Mouse (Mus musculus): ENCODE data around the gene Efcab14.

The Efcab14 gene

DNA sequence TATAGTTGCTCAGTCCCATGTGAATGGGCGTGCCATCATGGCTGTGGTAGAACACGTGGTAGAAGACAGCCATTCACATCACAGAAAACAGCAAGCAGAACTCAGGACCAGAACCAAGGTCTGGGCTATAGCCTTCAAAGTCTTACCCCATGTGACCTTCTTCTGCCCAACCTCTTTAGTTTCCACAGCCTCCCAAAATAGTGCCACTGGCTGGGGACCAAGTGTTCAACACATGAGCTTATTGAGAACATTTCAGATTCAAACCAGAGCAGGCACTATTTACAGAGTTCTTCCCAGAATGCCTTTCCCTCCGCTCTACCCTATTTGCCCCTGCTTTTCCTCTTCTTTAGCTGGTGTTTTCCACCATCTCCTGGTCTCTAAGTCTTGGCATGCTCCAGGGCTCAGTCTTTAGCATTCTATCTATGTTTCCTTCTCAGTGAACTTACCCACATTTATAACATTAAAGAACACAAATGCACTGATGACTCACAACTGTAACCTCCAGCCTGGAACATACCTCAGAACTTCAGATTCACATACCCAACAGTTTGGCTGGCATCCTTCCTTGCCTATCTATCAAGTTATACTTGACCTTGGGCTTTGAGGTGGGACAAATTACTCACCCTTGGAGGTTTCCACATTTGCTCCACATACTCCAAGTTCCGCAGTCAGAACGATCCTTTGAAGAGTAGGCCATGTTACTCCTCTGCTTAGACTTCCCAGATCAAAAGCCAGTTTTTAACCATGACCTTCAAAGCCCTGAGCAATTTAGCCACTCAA, 44.7 kb downstream of the Efcab14 start:
- TF ChIP-seq CTCF (conservative IDR thresholded peaks at IDR 0.05; ENCODE audit: low read length), result no peak
- no peak for TF ChIP-seq NANOG (IDR thresholded peaks at IDR 0.05; ENCODE audit: borderline replicate concordance, low read length)
- TF ChIP-seq POU5F1 (IDR thresholded peaks at IDR 0.05; ENCODE audit: borderline replicate concordance, low read length), result no peak
- Histone ChIP-seq H3K9me3 (ENCODE audit: low read length) (no peaks in the 10 kb centered on the region), H3K4me3 (replicated peaks; ENCODE audit: low read length) (no peak overlapping the region), H3K27me3 (ENCODE audit: insufficient read depth, low read length) (peaks cover 7% of the 10 kb centered on the region; the same call in 1 of the 2 replicates), H3K36me3 (ENCODE audit: insufficient read depth, low read length) (peaks cover 16% of the 10 kb centered on the region), H3K4me1 (replicated peaks; ENCODE audit: low read depth, low read length) (peaks cover 42% of the 10 kb centered on the region)

DNA sequence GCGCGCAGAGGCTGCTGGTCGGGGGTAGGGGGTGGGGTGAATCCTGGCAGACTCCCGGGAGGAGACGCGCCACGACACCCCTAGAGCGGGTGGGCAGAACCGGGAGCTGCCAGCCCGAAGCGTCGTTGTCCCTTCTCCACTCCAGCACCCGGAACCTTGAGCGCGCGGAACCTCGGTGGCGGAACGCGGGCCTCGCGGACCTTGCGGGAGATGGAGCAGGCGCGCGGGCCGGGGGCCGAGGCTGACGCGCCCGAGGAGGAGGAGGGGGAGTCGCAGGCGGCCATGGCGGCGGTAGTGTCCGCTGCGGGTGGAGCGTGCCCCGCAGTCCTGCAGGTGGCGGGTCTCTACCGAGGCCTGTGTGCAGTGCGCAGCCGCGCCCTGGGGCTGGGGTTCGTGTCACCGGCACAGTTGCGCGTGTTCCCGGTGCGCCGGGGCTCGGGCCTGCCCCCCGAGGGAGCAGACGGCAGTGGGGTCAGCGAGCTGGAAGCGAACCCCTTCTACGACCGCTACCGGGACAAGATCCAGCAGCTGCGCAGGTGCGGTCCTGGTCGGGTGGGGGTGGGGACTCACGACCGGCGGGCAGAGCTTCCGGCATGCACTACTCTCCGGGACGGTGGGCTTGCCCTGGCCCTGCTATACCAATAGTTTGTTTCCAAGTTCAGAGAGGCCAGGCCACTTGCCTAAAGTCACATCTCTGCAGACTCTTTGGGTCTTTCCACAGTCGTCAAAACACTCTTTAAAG, 47.4 kb downstream of the Efcab14 start, which contains the start of gene Atpaf1:
TSS of gene Atpaf1 (plus strand) at position 44 of the 742 bp plus-strand sequence.
- Histone ChIP-seq H3K36me3 (ENCODE audit: insufficient read depth, low read length) (peaks cover 36% of the 10 kb centered on the region), H3K9me3 (ENCODE audit: low read length) (no peaks in the 10 kb centered on the region), H3K4me1 (replicated peaks; ENCODE audit: low read depth, low read length) (peaks cover 28% of the 10 kb centered on the region), H3K4me3 (replicated peaks; ENCODE audit: low read length) (peak within 1 kb of the TSS; percentile 88), H3K27me3 (ENCODE audit: insufficient read depth, low read length) (peaks cover 7% of the 10 kb centered on the region; the same call in 1 of the 2 replicates)
- TF ChIP-seq CTCF (conservative IDR thresholded peaks at IDR 0.05; ENCODE audit: low read length) (no peak), NANOG (IDR thresholded peaks at IDR 0.05; ENCODE audit: borderline replicate concordance, low read length) (no peak), POU5F1 (IDR thresholded peaks at IDR 0.05; ENCODE audit: borderline replicate concordance, low read length) (no peak)

- peaks cover 7% of the 10 kb centered on the region; the same call in 1 of the 2 replicates for H3K27me3 ChIP-seq (ENCODE audit: insufficient read depth, low read length)
- H3K36me3 ChIP-seq (ENCODE audit: insufficient read depth, low read length), result peaks cover 42% of the 10 kb centered on the region
- peaks cover 26% of the 10 kb centered on the region for H3K4me1 ChIP-seq (replicated peaks; ENCODE audit: low read depth, low read length)
- no peak for TF ChIP-seq CTCF (conservative IDR thresholded peaks at IDR 0.05; ENCODE audit: low read length)
- no peak for TF ChIP-seq POU5F1 (IDR thresholded peaks at IDR 0.05; ENCODE audit: borderline replicate concordance, low read length)
- H3K9me3 ChIP-seq (ENCODE audit: low read length), result no peaks in the 10 kb centered on the region
- peak overlapping the region; percentile 88 for H3K4me3 ChIP-seq (replicated peaks; ENCODE audit: low read length)
These were observed 48.0 kb downstream of the Efcab14 start for GRCm38 (mm10) chr4:115785511-115786034.

DNA sequence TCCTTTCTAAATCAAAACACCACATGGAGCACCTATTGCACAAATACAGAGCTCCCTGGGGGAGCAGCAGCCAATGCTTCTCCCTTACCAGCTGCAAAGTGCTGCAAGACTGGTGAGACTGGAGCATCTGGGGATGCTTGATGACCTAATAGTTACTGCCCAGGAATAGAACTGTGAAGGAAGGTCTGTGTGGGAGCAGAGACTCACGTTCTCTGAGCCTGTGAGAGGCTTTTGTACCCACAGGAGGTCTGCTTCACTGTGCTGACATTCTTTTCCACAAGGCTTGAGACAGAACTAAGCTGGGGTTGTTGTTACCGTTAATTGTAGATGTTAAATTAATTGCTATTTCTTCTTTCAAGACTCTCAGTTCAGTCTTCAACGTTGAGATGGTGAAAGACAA, 53.3 kb downstream of the Efcab14 start:
- Histone ChIP-seq H3K4me3 (replicated peaks; ENCODE audit: low read length) (no peak overlapping the region), H3K9me3 (ENCODE audit: low read length) (no peaks in the 10 kb centered on the region), H3K4me1 (replicated peaks; ENCODE audit: low read depth, low read length) (peaks cover 4% of the 10 kb centered on the region), H3K27me3 (ENCODE audit: insufficient read depth, low read length) (no peaks in the 10 kb centered on the region), H3K36me3 (ENCODE audit: insufficient read depth, low read length) (peaks cover 87% of the 10 kb centered on the region)
- TF ChIP-seq NANOG (IDR thresholded peaks at IDR 0.05; ENCODE audit: borderline replicate concordance, low read length), result no peak
- no peak for TF ChIP-seq POU5F1 (IDR thresholded peaks at IDR 0.05; ENCODE audit: borderline replicate concordance, low read length)
- TF ChIP-seq CTCF (conservative IDR thresholded peaks at IDR 0.05; ENCODE audit: low read length), result no peak

GRCm38 (mm10) chr4:115795360-115795759, 57.8 kb downstream of the Efcab14 start:
- no peaks in the 10 kb centered on the region for H3K9me3 ChIP-seq (ENCODE audit: low read length)
- TF ChIP-seq NANOG (IDR thresholded peaks at IDR 0.05; ENCODE audit: borderline replicate concordance, low read length) (no peak), POU5F1 (IDR thresholded peaks at IDR 0.05; ENCODE audit: borderline replicate concordance, low read length) (no peak), CTCF (conservative IDR thresholded peaks at IDR 0.05; ENCODE audit: low read length) (no peak)
- no peak overlapping the region for H3K4me3 ChIP-seq (replicated peaks; ENCODE audit: low read length)
- H3K36me3 ChIP-seq (ENCODE audit: insufficient read depth, low read length), result peaks cover 90% of the 10 kb centered on the region
- H3K27me3 ChIP-seq (ENCODE audit: insufficient read depth, low read length), result no peaks in the 10 kb centered on the region
- H3K4me1 ChIP-seq (replicated peaks; ENCODE audit: low read depth, low read length), result no peaks in the 10 kb centered on the region

DNA sequence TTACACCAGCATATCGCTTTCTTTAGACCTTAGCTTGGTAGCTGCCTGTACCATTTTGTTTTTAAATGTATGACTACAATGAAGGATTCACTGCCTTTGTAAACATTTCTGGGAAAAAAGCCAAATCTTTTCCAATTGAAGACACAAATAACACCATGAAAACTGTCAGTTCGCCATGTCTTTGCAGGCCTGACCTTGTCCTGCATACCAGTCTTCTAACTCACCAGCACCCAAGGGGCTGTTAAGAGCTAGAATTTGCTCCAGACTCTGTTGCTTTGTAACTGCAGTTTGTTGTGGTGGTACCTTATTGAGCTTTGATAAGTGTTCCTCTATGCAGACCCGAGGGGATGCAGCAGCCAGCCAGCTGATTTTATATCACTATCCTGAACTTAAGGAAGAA, 62.4 kb downstream of the Efcab14 start:
- H3K9me3 ChIP-seq (ENCODE audit: low read length), result no peaks in the 10 kb centered on the region
- no peak overlapping the region for H3K4me3 ChIP-seq (replicated peaks; ENCODE audit: low read length)
- no peaks in the 10 kb centered on the region for H3K27me3 ChIP-seq (ENCODE audit: insufficient read depth, low read length)
- no peak for TF ChIP-seq CTCF (conservative IDR thresholded peaks at IDR 0.05; ENCODE audit: low read length)
- no peak for TF ChIP-seq NANOG (IDR thresholded peaks at IDR 0.05; ENCODE audit: borderline replicate concordance, low read length)
- TF ChIP-seq POU5F1 (IDR thresholded peaks at IDR 0.05; ENCODE audit: borderline replicate concordance, low read length), result no peak
- H3K4me1 ChIP-seq (replicated peaks; ENCODE audit: low read depth, low read length), result no peaks in the 10 kb centered on the region
- H3K36me3 ChIP-seq (ENCODE audit: insufficient read depth, low read length), result peaks cover 77% of the 10 kb centered on the region

- no peaks in the 10 kb centered on the region for H3K27me3 ChIP-seq (ENCODE audit: insufficient read depth, low read length)
- no peak overlapping the region for H3K4me3 ChIP-seq (replicated peaks; ENCODE audit: low read length)
- no peaks in the 10 kb centered on the region for H3K9me3 ChIP-seq (ENCODE audit: low read length)
- H3K4me1 ChIP-seq (replicated peaks; ENCODE audit: low read depth, low read length), result peaks cover 28% of the 10 kb centered on the region
- H3K36me3 ChIP-seq (ENCODE audit: insufficient read depth, low read length), result peaks cover 50% of the 10 kb centered on the region
- no peak for TF ChIP-seq CTCF (conservative IDR thresholded peaks at IDR 0.05; ENCODE audit: low read length)
- TF ChIP-seq NANOG (IDR thresholded peaks at IDR 0.05; ENCODE audit: borderline replicate concordance, low read length), result no peak
- no peak for TF ChIP-seq POU5F1 (IDR thresholded peaks at IDR 0.05; ENCODE audit: borderline replicate concordance, low read length)
These were observed 74.8 kb downstream of the Efcab14 start for GRCm38 (mm10) chr4:115812326-115812725.

- Histone ChIP-seq H3K4me3 (replicated peaks; ENCODE audit: low read length) (no peak overlapping the region), H3K9me3 (ENCODE audit: low read length) (no peaks in the 10 kb centered on the region), H3K27me3 (ENCODE audit: insufficient read depth, low read length) (no peaks in the 10 kb centered on the region), H3K36me3 (ENCODE audit: insufficient read depth, low read length) (peaks cover 52% of the 10 kb centered on the region), H3K4me1 (replicated peaks; ENCODE audit: low read depth, low read length) (peaks cover 39% of the 10 kb centered on the region)
- no peak for TF ChIP-seq POU5F1 (IDR thresholded peaks at IDR 0.05; ENCODE audit: borderline replicate concordance, low read length)
- no peak for TF ChIP-seq NANOG (IDR thresholded peaks at IDR 0.05; ENCODE audit: borderline replicate concordance, low read length)
- no peak for TF ChIP-seq CTCF (conservative IDR thresholded peaks at IDR 0.05; ENCODE audit: low read length)
These were observed 78.1 kb downstream of the Efcab14 start for GRCm38 (mm10) chr4:115815606-115816005.
